Mouse (Mus musculus) embryonic facial prominence, embryonic 10.5 days (tissue): Measurements from ENCODE around the gene Tlr9. TPM values are rescaled to one million over a fixed set of nuclear protein-coding genes. Genes with fewer than 3 reads are reported as not detected.

Source experiments
- DNase-seq: peaks from one replicate; pipeline ENCODE4 v3.0.0-alpha.2; 2017; ENCODE audit warnings: low spot score
- H3K27ac ChIP-seq: fragments of 300-500 bp; sonication (generic); replicated peaks from 2 replicates; pipeline ENCODE4 v1.5.1; 2016; ENCODE audit warnings: mild to moderate bottlenecking
- H3K27me3 ChIP-seq: fragments of 300-500 bp; sonication (generic); replicated peaks from 2 replicates; pipeline ENCODE4 v1.6.1; 2016; ENCODE audit warnings: low read depth, mild to moderate bottlenecking; ENCODE audit not compliant: poor library complexity, severe bottlenecking
- H3K36me3 ChIP-seq: fragments of 300-500 bp; sonication (generic); replicated peaks from 2 replicates; pipeline ENCODE4 v1.6.1; 2016; ENCODE audit warnings: mild to moderate bottlenecking, moderate library complexity
- H3K4me1 ChIP-seq: fragments of 300-500 bp; sonication (generic); 2 replicates; pipeline ENCODE4 v1.6.1; 2016
- H3K4me3 ChIP-seq: fragments of 300-500 bp; sonication (generic); 2 replicates; pipeline ENCODE4 v1.5.1; 2016; ENCODE audit warnings: mild to moderate bottlenecking, moderate library complexity
- H3K9me3 ChIP-seq: fragments of 300-500 bp; sonication (generic); 2 replicates; pipeline ENCODE4 v1.6.1; 2016; ENCODE audit warnings: mild to moderate bottlenecking
- WGBS: fragments of 180-500 bp; shearing (Covaris S2); methylation state at CpG from one replicate; pipeline ENCODE4 v1.1.7; 2016; 5-methylcytosine and 5-hydroxymethylcytosine counted together
- polyA plus RNA-seq: library from polyadenylated mRNA; unstranded; fragments of >200 nt; fragmentation: Nextera tagmentation; extraction: Ambion mirVana; gene quantifications from 2 replicates; pipeline ENCODE4 v1.2.1, GENCODE M21; 2016

The Tlr9 gene
- polyA plus RNA-seq, 1 experiment from 2014 or later, result not detected

- no peaks in the 10 kb centered on the region for H3K9me3 ChIP-seq
- H3K4me1 ChIP-seq, result peaks cover 16% of the 10 kb centered on the region
- no peak overlapping the region for H3K4me3 ChIP-seq
- H3K36me3 ChIP-seq, result peaks cover 84% of the 10 kb centered on the region
- H3K27ac ChIP-seq, result no peak overlapping the region
- 92% methylated on average over 8 of the region's 8 CpGs for WGBS
- no peaks in the 10 kb centered on the region for H3K27me3 ChIP-seq
- DNase-seq, result no peak
Measured at GRCm38 (mm10) chr9:106193930-106194807, 28.2 kb upstream of the Tlr9 start.

GRCm38 (mm10) chr9:106195693-106196092 lies 26.7 kb upstream of the Tlr9 start:
- Histone ChIP-seq H3K4me1 (peaks cover 28% of the 10 kb centered on the region), H3K27me3 (0 out of 2 replicates have a peak, but pooled peaks cover 8% of the 10 kb centered on the region), H3K4me3 (no peak overlapping the region), H3K9me3 (no peaks in the 10 kb centered on the region), H3K36me3 (peaks cover 68% of the 10 kb centered on the region), H3K27ac (no peak overlapping the region)
- 90% methylated on average over 8 of the region's 8 CpGs for WGBS
- no peak for DNase-seq

GRCm38 (mm10) chr9:106197081-106197713 lies 25.2 kb upstream of the Tlr9 start:
- no peak overlapping the region for H3K27ac ChIP-seq
- peaks cover 29% of the 10 kb centered on the region for H3K4me1 ChIP-seq
- peaks cover 53% of the 10 kb centered on the region for H3K36me3 ChIP-seq
- 0 out of 2 replicates have a peak, but pooled peaks cover 8% of the 10 kb centered on the region for H3K27me3 ChIP-seq
- no peak overlapping the region for H3K4me3 ChIP-seq
- no peaks in the 10 kb centered on the region for H3K9me3 ChIP-seq
- no peak for DNase-seq
- WGBS, result 86% methylated on average over 3 of the region's 3 CpGs

- WGBS, result 88% methylated on average over 9 of the region's 9 CpGs
- Histone ChIP-seq H3K9me3 (no peaks in the 10 kb centered on the region), H3K27me3 (0 out of 2 replicates have a peak, but pooled peaks cover 8% of the 10 kb centered on the region), H3K4me1 (peaks cover 33% of the 10 kb centered on the region), H3K4me3 (peak overlapping the region; percentile 84), H3K36me3 (peaks cover 48% of the 10 kb centered on the region), H3K27ac (no peak overlapping the region)
- no peak for DNase-seq
Measured at GRCm38 (mm10) chr9:106197732-106198131, 24.7 kb upstream of the Tlr9 start.

- DNase-seq, result peak; percentile 87
- WGBS, result under 1% methylated on average over 51 of the region's 51 CpGs
- H3K4me1 ChIP-seq, result peaks cover 43% of the 10 kb centered on the region
- H3K9me3 ChIP-seq, result no peaks in the 10 kb centered on the region
- peak overlapping the region; percentile 84 for H3K4me3 ChIP-seq
- H3K36me3 ChIP-seq, result peaks cover 37% of the 10 kb centered on the region
- peak overlapping the region; percentile 88 for H3K27ac ChIP-seq
- H3K27me3 ChIP-seq, result 0 out of 2 replicates have a peak, but pooled peaks cover 8% of the 10 kb centered on the region
Measured at GRCm38 (mm10) chr9:106198962-106199458, 23.4 kb upstream of the Tlr9 start.

- 0 out of 2 replicates have a peak, but pooled peaks cover 8% of the 10 kb centered on the region for H3K27me3 ChIP-seq
- peaks cover 50% of the 10 kb centered on the region for H3K4me1 ChIP-seq
- DNase-seq, result no peak
- H3K36me3 ChIP-seq, result peaks cover 30% of the 10 kb centered on the region
- 37% methylated on average over 18 of the region's 18 CpGs for WGBS
- peak within 1 kb of the TSS; percentile 84 for H3K4me3 ChIP-seq
- H3K9me3 ChIP-seq, result no peaks in the 10 kb centered on the region
- H3K27ac ChIP-seq, result peak within 1 kb of the TSS; percentile 88
Measured at GRCm38 (mm10) chr9:106199535-106200272, 22.7 kb upstream of the Tlr9 start, which contains the start of gene Ppm1m. Gene Ppm1m, minus strand, starts transcription at chr9:106199746.

- Histone ChIP-seq H3K27ac (no peak overlapping the region), H3K36me3 (peaks cover 11% of the 10 kb centered on the region), H3K4me1 (peaks cover 65% of the 10 kb centered on the region), H3K4me3 (peak overlapping the region; percentile 76), H3K27me3 (0 out of 2 replicates have a peak, but pooled peaks cover 8% of the 10 kb centered on the region), H3K9me3 (no peaks in the 10 kb centered on the region)
- DNase-seq, result no peak
- 87% methylated on average over 3 of the region's 3 CpGs for WGBS
Measured at GRCm38 (mm10) chr9:106201895-106202294, 20.5 kb upstream of the Tlr9 start.

GRCm38 (mm10) chr9:106202819-106203636 lies 19.4 kb upstream of the Tlr9 start, which contains the start of gene Twf2:
Gene Twf2, plus strand, starts transcription at chr9:106203108.
- Histone ChIP-seq H3K4me1 (peaks cover 58% of the 10 kb centered on the region), H3K4me3 (peak within 1 kb of the TSS; percentile 76), H3K36me3 (peaks cover 9% of the 10 kb centered on the region), H3K9me3 (no peaks in the 10 kb centered on the region), H3K27me3 (0 out of 2 replicates have a peak, but pooled peaks cover 8% of the 10 kb centered on the region), H3K27ac (peak within 1 kb of the TSS; percentile 87)
- peak; percentile 94 for DNase-seq
- 1% methylated on average over 61 of the region's 61 CpGs for whole genome bisulfite sequencing

- H3K27ac ChIP-seq, result peak overlapping the region; percentile 49; the same call in 1 of the 2 replicates
- WGBS, result 83% methylated on average over 7 of the region's 7 CpGs
- H3K9me3 ChIP-seq, result no peaks in the 10 kb centered on the region
- H3K27me3 ChIP-seq, result 0 out of 2 replicates have a peak, but pooled peaks cover 8% of the 10 kb centered on the region
- peaks cover 48% of the 10 kb centered on the region for H3K4me1 ChIP-seq
- peaks cover 19% of the 10 kb centered on the region for H3K36me3 ChIP-seq
- peak overlapping the region; percentile 76 for H3K4me3 ChIP-seq
- DNase-seq, result no peak
Measured at GRCm38 (mm10) chr9:106203990-106204851, 18.2 kb upstream of the Tlr9 start.

GRCm38 (mm10) chr9:106205713-106206290 lies 16.6 kb upstream of the Tlr9 start:
- 80% methylated on average over 7 of the region's 7 CpGs for WGBS

More at GRCm38 (mm10) chr9:106205713-106206290, 16.6 kb upstream of the Tlr9 start:
- no peak overlapping the region for H3K4me3 ChIP-seq
- H3K4me1 ChIP-seq, result peaks cover 37% of the 10 kb centered on the region
- H3K27ac ChIP-seq, result no peak overlapping the region
- no peaks in the 10 kb centered on the region for H3K9me3 ChIP-seq
- peaks cover 27% of the 10 kb centered on the region for H3K36me3 ChIP-seq
- no peaks in the 10 kb centered on the region for H3K27me3 ChIP-seq
- DNase-seq, result no peak
